Mouse (Mus musculus): Measurements from ENCODE around the gene Frmd5.
A peak's percentile ranks its signal among the peaks of the same experiment; 100 is the strongest.
"Not testable (repeated sequence)": the region's sequence is repeated elsewhere in the genome, so short reads cannot be mapped to it uniquely, and the experiment has no call there.

Gene Frmd5

DNA sequence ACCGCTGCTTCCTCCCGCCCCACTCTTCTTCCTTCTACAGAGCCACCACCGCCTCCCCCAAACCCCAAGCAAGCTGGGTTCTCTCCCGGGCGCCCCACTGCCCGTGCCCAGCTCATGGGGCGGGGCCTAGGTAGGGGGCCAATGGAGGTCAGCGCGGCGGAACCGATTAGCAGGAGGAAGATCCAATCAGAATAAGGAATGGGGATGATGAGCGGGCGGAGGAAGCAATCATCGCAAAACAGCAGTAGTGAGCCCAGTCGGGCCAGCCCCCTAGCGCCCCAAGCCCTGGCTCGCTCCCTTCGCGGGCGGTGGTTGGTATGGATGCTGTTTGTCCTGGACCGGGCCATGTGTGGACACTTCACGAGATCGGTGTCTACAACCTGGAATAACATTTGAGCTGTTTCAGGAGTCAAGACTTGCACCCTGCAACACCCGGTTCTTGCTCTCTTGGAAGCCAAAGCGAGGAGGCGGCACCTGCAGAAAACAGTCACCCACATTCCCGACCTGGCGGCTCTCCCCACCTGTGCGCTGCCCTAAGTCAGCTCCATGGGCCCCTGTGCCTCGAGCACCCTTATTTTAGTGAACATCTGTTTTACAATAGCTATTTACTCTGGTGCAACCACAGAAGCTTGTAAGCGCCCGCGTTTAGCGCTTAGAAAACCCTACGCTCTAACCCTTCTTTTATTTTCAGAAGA is at the start of gene Frmd5:
Gene Frmd5 (minus strand): TSS at position 129 of the 695 bp plus-strand sequence.
- DNase-seq = peak; percentile 88

DNA sequence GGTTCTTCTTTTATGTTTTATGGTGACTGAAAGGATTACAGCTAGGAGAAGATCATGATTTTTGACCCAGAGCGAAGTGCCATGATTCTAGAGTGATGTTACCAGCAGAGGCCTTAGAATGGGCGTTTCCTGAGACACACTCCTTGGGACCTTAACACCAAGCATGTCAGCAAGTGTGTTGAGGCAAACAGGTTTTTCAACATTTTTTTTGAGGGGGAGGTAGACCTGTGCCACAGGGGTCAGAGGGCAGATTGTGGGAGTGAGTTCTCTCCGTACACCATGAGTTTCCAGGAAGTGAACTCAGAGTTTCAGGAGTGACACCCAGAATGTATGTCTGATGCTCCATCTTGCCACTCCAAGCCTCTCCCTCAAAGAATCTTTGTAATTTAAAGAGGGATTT is 47.1 kb upstream of the Frmd5 start:
- no peak for DNase-seq

DNA sequence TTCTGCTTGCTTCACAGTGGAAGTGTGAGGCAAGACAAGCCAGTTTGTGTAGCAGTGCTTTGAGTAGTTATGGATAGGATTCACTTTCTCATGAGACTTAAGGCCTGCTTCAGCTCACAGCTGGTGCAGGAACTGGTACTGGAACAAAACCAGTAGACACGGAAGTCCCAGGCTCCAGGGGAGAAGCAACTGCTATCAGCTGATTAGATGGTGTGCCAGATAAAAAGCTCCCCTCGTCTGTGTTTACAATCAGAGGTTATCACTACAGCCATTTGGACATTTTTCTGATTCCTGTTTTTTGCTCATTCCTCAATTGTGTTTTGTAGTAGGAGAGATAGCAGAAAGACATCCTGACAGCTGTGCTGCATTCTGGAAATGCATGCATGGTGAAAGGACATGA is 45.2 kb upstream of the Frmd5 start:
- DNase-seq = no peak

DNA sequence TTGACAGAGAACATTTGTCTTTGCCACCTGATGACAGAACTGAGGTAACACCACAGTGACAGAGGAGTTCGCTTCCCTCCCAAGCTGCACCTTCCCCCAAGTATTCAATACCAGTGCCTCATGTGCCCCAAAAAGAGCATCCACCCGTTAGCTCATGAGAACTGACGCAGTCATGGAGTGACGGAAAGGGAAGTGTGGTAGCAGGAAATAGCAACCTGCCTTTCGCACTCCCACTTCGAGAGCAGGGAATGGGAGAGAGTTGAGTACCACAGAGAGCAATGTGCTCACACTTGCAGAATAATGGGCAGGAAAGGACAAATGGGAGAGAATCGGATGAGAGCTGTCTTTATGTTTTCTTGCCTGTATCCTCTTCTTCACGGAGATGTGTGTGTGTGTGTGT is 39.2 kb upstream of the Frmd5 start:
- no peak for DNase-seq

DNA sequence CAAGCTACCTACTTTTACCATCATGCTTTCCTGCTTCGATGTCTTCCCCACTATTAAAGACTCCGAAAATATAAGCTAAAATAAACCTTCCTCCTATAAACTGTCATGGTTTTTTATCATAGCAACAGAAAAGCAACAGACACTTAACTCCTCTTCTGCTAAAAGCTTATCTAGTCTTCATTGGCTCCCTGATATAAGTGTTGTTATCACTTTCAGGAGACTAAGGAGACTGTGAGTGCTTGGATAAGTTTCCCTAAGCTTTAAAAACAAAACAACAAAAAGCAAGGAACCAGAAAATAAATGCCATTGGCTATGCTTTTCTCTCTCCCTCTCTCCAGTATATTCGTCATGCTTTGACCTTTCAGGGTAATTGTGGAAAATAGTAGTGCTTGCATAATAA is 35.4 kb upstream of the Frmd5 start:
- DNase-seq = no peak

DNA sequence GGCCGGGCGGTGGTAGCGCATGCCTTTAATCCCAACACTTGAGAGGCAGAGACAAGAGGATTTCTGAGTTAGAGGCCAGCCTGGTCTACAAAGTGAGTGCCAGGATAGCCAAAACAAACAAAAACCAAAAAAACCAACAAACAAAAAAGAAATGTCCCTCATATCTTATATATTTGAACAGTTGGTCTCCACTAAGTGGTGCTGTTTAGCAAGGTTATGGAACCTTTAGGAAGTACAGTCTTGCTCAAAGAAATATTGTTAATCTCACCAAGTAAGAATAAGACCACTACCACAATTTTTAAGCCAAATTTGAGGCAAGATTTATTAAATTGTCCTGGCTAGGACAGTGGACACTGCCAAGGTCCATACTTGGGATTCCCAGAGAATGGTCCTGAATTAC is 34.6 kb upstream of the Frmd5 start:
- no peak for DNase-seq

DNA sequence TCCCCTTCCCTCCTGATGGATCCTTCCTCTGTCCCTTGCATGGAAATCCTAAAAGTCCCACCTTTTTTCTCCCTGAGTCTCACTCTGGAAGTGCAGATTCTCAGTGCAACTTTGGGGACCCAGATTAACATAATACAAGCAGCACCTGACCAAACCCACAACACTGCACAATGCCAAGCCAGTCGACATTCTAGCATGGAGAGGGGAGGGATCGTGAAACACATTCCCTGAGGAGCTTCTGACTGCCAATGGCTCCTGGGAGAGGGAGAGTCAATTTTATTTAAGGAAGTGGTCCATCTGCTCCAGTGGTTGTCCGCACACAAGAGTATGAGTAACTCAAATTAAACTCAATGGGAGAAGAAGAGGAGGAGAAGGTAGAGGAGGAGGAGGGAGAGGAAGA is 28.0 kb upstream of the Frmd5 start:
- no peak for DNase-seq

DNA sequence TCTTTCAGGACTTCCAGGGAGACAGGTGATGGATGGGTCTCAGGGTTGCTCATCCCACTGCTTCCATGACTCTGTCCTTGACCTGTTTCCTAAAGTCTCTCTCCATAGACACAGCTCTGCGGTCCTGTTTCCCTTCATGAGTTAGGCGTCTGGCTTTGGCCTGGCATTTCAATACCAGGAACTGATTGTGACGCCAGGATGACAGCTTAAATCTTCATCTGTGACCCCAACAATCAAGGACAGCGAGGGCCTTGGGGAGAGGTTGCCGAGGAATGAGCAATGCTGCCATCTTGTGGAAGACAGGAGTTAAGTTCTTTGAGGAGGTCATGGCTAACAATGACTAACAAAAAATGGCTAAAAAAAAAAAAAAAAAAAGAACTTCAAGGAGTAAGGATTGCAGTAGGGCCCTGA is 25.6 kb upstream of the Frmd5 start:
- peak; percentile 49 for DNase-seq

DNA sequence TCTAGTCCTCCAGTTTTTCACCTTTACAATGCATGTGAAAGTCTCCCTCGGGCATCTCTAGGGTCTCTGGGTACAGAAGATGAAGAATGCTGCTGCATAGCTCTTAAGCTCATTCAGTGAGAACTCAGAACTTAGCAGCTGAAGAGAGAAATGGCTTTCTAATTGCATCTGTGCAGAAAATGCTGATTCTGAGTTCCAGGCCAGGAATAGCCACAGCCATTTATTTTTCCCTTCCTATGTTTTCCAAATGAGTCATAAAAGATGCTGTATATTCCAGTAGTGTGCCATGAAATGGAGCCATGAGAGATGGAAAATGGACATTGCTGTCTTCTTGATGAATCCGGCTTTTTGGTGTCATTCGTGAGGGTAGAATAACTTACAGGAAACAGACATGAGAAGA is 21.5 kb upstream of the Frmd5 start:
- no peak for DNase-seq

DNA sequence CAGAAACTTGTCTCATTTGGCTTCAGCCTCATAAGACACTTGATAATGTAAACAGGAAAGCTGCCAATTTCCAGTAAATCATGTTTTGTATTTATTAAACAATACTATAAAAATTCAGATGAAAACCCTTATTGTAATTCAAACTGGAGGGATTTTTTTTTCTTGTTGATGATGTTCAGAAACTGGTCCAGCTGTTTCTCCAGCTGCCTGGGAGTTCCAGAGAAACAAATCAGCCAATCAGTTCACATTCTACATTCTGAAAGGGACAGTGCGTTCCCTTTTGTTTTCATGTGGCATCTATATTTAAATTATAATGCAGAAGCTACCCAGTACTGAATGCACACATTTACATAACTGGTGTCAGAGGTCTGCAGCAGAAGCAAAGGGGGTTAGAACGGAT is 19.3 kb upstream of the Frmd5 start:
- no peak for DNase-seq

DNA sequence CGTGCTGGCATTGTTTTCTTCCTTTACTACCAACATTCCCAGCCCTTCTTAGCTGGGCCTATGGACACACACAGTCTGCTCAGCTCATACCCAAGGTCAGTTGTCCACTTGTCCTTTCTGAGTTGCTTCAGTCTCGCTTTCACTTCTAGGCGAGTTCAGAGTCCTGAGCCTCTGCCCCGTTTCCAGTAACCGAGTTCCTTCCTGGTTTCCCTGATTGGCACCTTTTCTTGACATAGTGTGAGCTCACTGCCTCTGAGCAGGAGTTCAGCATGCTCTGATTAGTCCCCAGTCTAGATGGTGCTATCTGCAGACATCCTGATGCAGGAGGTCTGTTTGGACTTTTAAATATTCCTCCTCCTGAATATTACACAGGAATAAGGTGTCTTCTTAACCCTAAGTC is 17.8 kb upstream of the Frmd5 start:
- DNase-seq = no peak

DNA sequence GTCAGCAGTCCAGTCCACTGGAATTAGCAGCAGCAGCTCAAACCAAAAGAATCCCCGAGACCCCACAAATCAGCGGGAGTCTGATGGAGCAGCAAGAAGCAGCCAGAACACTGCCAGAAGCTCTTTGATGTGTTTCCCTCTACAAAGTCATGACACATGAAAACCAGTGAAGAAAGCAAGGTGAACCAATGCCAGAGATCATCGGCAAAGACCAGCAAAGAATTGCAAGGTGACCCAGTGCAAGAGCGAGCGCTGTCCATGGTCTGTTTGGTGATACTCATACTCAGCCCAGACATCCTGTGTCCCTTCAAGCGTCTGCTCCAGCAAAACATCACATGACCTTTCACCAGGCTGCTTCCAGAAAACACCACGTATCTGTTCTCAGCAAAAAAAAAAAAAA is 14.9 kb upstream of the Frmd5 start:
- DNase-seq = no peak

DNA sequence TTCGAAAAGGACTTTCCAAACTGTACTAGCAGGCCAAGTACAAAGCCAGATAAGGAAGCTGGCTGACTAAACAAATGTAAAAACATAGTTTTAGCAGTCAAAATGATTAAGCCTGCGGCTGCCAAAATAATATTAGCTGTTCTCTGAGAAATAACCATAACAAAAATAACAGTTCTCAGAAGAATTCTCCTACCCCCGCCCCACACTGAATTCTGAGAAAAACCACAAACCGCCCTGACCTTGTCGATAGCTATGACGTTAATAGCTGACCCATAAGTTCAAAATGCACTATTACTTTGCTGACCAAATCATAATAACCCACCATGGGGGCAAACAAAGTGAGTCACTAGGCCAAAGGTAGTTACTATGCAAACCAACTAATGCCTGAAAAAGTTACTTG is 4.0 kb upstream of the Frmd5 start:
- DNase-seq = not testable (repeated sequence)

DNA sequence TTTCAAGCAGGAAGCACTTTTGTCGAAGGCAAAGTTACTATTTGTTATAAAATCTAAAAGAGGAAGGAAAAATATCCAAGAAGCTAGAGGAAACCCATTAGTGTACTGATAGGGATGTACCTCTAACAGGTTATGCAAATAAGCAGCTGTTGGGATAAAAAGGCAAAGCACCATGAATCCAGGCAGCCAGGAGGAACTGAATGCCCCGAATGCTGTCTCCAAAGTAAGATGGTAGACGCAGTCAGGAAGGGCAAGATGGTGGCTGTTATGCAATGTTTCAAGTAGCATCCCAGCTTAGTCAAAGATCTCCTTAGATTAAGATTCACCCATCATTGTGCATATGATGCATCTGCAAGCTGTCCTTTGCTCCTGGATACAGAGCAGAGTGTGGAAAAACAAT is 2.2 kb upstream of the Frmd5 start:
- DNase-seq = no peak

DNA sequence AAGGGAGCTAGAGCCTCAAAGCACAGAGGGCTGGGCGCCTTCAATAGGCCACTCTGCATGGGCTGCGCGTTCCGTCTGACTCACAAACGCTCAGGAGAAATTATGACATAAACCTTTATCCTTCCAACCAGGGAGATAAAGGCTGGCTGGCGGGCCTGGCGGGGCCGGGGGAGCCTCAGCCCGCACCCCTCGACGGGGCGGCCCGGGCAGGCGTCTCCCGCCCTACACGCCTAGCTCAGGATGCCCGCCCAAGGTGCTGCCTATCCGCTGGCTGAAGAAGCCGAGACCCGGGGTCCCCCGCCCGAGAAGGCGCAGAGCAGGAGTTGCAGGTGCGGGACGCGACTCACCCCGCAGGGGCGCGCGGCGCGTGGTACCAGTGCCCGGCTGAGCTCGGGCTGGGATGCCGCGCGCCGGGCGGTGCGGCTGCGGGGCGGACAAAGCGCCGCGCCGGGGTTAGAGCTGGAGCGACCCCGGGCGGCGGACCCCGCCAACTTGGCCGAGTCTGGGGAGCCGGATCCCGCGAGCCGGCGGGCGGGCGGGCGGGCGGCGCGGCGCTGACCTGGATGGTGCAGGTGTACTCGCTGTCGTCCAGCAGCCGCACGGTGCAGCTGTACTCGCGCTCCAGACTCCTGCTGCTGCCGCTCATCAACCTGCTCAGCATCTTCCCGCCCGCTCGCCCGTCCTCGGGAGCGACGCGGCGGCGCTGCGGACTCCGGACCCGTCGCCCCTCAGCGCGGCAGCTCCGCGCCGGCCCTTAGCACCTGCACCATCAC is 530 bp downstream of the Frmd5 start:
- DNase-seq = no peak

DNA sequence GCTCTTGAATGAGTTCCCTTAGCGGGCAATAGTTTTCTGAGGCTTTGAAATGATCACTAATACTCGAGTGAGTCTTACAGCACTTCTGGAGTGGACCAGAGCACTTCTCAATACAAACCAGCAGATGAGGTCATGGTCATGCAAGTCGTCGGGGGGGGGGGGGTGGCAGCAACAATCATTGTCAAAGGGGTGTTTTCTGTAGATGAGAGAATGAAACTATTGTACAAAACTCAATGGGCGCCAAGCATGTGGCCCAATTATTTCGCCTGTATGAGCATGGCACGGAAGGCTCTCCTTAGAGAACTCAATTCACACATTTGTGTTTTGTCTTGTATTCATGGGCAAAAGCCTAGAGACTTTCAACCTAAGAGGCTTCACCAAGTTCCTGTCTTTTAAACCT is 7.8 kb downstream of the Frmd5 start:
- no peak for DNase-seq

DNA sequence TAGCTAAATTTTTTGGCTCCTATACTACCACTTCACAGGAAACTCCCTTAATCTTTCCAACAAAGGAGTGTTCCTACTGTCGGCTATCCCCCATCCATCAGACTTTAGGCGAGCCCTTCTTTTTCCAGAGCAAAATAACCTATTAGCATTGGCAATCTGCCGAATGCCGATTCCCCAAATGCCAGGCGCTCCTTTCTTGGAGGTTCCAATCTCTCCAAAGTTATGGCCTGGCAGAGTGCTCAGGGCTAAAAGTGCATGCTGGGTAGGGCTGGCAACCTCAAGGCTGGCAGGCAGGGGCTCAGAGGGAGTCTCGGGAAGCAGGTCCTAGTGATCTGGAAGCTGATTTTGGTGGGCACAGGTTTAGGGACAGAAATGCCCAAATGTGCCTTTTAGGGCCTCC is 10.9 kb downstream of the Frmd5 start:
- DNase-seq = no peak

DNA sequence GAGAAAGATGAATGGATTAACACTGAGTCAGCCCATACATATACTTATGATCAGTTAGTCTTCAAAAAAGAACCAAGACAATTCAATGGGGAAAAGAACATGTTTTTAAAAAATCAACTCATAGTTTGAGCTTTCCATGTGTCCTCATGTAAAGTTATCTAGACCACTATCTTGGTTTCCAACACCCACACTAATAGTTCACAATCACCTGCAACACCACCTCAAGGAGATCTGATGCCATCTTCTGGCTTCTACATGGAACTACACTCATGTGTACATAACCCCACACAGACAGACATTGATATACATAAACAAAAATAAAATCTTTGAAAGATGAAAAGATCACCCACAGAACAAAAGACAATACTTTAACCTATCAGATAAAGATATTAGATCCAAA is 17.1 kb downstream of the Frmd5 start:
- no peak for DNase-seq

DNA sequence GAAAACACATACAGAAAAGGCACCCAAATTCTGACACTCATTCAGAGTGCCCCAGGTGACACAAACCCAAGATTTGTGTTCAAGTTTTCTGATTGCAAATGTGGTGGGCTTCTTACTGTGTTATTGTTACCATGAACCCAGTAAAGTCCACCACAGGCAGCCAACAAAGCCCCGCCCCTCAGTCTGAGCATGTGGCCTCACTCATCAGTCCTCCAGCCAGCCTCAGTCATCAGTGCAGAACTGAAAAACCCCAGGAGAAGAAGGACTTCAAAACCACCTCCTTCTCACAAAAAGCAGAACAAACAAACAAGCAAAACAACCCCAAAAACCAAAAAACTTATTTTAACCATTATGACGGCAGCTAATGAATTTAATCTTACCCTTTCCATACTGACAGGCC is 18.5 kb downstream of the Frmd5 start:
- no peak for DNase-seq

DNA sequence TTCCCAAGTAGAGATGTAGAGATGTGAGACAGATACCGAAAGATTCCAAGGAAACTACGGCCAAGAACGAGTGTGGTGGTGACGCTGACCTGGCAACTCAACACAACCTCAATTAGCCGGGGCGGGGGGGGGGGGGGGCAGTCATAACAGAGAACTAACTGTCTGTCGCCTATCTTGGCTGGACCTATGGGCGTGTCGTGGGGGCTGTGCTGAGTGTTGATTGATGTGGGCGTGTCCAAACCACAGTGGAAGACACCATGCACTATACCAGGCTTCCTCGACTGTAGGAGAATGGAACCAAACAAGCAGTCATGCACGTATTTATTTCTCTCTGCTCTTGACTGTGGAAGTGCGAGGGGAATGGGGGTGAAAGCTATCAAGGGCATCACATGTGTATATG is 19.1 kb downstream of the Frmd5 start:
- no peak for DNase-seq

DNA sequence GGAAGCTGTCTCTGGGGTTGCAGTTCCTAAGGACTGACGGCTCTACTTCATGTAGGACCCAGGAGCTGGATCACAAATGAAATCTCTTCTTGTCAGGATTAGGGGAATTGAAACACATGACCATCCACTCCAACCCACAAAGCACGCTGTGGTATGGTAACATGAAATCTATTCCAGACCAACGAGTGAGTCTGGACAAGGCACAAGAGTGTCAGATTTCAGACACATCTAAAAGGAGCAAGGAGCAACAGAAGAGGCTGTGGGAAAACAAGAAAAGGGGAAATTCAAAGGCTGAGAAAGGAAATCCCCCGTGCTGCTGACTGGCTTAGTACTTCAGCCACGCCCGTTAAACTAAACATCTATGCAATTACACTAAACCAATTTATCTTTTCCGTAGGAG is 19.6 kb downstream of the Frmd5 start:
- DNase-seq = no peak

DNA sequence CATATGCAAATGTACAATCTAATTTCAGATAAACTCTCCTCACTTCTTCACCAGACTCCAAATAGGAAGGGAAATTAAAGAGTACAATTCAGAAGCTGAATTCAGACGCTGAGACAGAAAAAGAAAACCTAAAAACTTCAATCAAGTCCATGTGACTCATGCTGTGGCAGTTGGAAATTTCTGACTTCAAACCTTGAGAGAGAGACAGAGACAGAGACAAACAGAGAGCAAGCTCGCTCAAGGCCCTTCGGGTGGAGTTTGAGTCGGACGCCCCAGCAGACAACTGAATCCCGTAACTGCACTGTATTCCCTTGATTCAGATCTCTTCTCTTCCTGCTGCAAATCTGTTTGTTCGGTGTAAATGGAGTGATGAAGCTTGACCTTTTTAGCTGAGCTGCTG is 30.7 kb downstream of the Frmd5 start:
- no peak for DNase-seq

DNA sequence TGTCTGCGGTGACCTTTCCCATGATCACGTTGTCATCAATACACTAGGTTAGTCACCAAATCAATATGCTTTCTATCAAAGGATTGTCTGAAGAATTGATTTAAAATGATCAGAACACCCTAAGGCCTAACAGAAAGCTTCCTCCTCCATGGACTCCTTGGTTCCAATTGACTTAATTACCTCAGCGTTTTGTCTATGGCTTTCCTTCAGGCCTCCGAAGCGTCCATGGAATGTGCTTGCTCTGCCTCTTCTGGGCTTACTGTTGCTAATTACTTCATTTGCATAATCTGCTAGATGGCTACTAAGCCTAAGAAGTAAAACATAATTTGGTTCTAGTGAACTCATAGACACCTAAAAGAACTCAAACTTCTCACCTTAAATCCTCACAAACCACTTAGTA is 42.0 kb downstream of the Frmd5 start:
- DNase-seq = no peak

DNA sequence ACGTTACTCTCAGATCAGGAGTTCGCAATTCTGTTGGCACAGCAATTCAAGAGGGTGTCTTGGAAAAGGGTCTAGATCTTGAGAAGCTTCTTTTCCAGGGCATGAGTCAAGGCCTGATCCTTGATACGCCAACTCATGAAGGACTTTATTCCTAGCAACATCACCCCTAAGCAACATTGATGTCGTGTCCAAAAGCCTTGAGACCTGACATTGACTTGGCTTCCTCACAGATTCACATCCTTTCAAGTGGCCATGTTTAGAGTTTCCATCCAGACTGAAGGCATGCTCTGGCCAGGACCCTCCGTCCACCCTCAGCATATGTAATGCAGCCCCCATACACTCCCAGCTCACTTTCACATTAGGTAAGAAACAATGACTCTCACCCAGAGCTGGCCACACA is 45.0 kb downstream of the Frmd5 start:
- no peak for DNase-seq

DNA sequence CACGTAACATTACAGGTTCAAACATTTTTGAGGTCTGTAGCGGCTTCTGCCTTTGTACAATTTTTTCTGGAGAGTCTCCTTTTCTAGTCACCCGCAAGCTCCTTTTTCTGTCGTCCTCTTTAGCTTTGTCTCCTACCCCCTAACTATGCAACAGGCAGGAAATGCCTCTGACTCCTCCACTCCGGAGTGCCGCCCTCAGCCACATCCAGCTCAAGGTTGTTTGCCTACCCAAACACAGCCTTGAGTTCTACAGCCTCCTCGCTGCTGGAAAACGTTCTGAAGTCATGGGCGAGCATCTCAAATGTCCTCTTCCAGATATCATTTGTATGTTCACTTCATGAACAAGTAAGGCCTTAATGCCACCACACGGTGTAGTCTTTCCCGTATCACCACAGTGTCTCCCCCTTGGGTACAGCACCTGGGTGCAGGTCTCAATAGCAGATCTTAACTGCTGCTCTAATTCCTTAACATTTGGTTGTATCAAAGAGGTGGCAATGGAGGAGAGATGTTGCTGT is 45.5 kb downstream of the Frmd5 start:
- DNase-seq = no peak

All from kidney, adult 9 months (tissue).